Mouse (Mus musculus): ENCODE results near the gene Abcc12. TPM values are rescaled to one million over a fixed set of nuclear protein-coding genes. Genes with fewer than 3 reads are reported as not detected.

The Abcc12 gene
- total RNA-seq, 2 experiments from 2014 or later, result 0.28 to 0.65 TPM

DNA sequence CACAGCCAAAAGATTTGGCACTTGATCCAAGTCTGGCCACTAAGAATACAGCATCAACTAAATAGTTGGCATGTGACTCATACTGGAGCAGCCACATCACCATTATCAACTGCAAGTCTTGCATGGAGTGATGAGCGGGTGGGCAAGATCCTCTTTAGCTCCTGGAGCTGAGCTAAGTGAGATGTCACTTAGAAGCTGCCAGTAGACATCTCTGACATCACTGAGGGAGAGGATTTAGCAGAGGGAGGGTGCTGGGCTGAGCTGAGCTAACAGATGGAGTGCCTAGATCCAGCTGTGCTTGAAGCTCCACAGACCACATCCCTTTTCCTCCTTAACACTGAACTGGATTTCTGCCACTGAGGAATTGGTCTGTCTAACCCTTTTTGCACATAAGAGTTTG, 143.1 kb downstream of the Abcc12 start:
- DNase-seq (ENCODE audit: low spot score in 2 of 2), result peak; percentile 27 to 31

Small RNAs within 50 kb of the gene (microRNA-seq; reads per million reads assigned to microRNA genes)
- gene Gm44348, result 0 reads per million in 2 experiments

Other genes starting within 250 kb of the Abcc12 start
- gene Lonp2, start 43.4 kb upstream of the Abcc12 start, total RNA-seq (2021), result 10 to 100 TPM; 76.2 to 80.4 TPM
- 1 to 10 TPM; 1.8 to 2.3 TPM for gene Gm10638, start 165.0 kb upstream of the Abcc12 start, total RNA-seq (2021)
- 10 to 100 TPM; 31.0 to 33.8 TPM for gene Siah1a, start 165.2 kb upstream of the Abcc12 start, total RNA-seq (2021)